Mouse (Mus musculus) MEL (cell line): ENCODE measurements at regions not wholly inside any gene's neighbourhood (a gene's known extent, or its start where the extent isn't known, plus 50 kb on each side); places are given as distances from the start of the nearest gene placed in this dataset.

ENCODE experiments used
- DNase-seq: peaks from one replicate; pipeline ENCODE4 v3.0.0; 2011; ENCODE audit warnings: low read depth, low spot score
- H3K27ac ChIP-seq: 2 replicates; pipeline ENCODE4 v1.5.1; 2012; ENCODE audit warnings: low read depth, mild to moderate bottlenecking, control low read depth, low read length, moderate library complexity; ENCODE audit not compliant: control insufficient read depth
- H3K27me3 ChIP-seq, 2 experiments: fragments of 150-350 bp in 1 of 2; sonication (generic) in 1 of 2; 2 replicates each; pipeline ENCODE4 v1.6.1; 2012; ENCODE audit warnings: low read length in 2 of 2, mild to moderate bottlenecking in 2 of 2, improper control_type of control experiment in 1 of 2, moderate library complexity in 1 of 2; ENCODE audit not compliant: insufficient read depth in 2 of 2, control insufficient read depth in 1 of 2
- H3K36me3 ChIP-seq, 2 experiments: 2 replicates each; pipeline ENCODE4 v1.6.1; 2012 to 2014; ENCODE audit warnings: low read length in 2 of 2, improper control_type of control experiment in 1 of 2, inconsistent platforms in 1 of 2, mild to moderate bottlenecking in 1 of 2; ENCODE audit not compliant: insufficient read depth in 2 of 2, control insufficient read depth in 1 of 2
- H3K4me1 ChIP-seq, 2 experiments: fragments of 150-350 bp in 1 of 2; sonication (generic) in 1 of 2; 2 replicates each; pipeline ENCODE4 v1.6.1; 2012; ENCODE audit warnings: low read length in 2 of 2, improper control_type of control experiment in 1 of 2, mild to moderate bottlenecking in 1 of 2; ENCODE audit not compliant: insufficient read depth in 2 of 2, control insufficient read depth in 1 of 2
- H3K4me3 ChIP-seq, 2 experiments: fragments of 150-350 bp in 1 of 2; sonication (generic) in 1 of 2; 2 replicates each; pipeline ENCODE4 v1.5.1; 2012; ENCODE audit warnings: low read depth in 2 of 2, low read length in 2 of 2, mild to moderate bottlenecking in 2 of 2, moderate library complexity in 2 of 2, control low read depth in 1 of 2, improper control_type of control experiment in 1 of 2; ENCODE audit not compliant: control insufficient read depth in 1 of 2, insufficient read depth in 1 of 2
- H3K79me2 ChIP-seq: 2 replicates; pipeline ENCODE4 v1.6.1; 2012; ENCODE audit warnings: mild to moderate bottlenecking, low read length, moderate library complexity; ENCODE audit not compliant: control insufficient read depth, poor library complexity, insufficient read depth
- H3K9ac ChIP-seq: 2 replicates; pipeline ENCODE4 v1.6.1; 2012; ENCODE audit warnings: low read depth, mild to moderate bottlenecking, control low read depth, low read length, moderate library complexity; ENCODE audit not compliant: control insufficient read depth, poor library complexity, severe bottlenecking
- H3K9me3 ChIP-seq: fragments of 150-350 bp; sonication (generic); replicated peaks from 2 replicates; pipeline ENCODE4 v1.6.1; 2012; ENCODE audit warnings: mild to moderate bottlenecking, low read length, improper control_type of control experiment, moderate library complexity; ENCODE audit not compliant: insufficient read depth
- CHD1 ChIP-seq: IDR thresholded peaks from 2 replicates; pipeline ENCODE4 v1.6.1; 2012; ENCODE audit warnings: low read depth, mild to moderate bottlenecking, inconsistent platforms, low read length, improper control_type of control experiment
- GABPA ChIP-seq: IDR thresholded peaks from 2 replicates; pipeline ENCODE4 v1.6.1; 2012; ENCODE audit warnings: low read depth, mild to moderate bottlenecking, inconsistent platforms, low read length, improper control_type of control experiment, moderate library complexity
- GATA1 ChIP-seq: IDR thresholded peaks from 2 replicates; pipeline ENCODE4 v1.6.1; 2011; ENCODE audit warnings: low read depth, low read length, improper control_type of control experiment
- JUND ChIP-seq: IDR thresholded peaks from 2 replicates; pipeline ENCODE4 v1.6.1; 2011; ENCODE audit warnings: low read depth, mild to moderate bottlenecking, improper control_type of control experiment, low read length
- KAT2A ChIP-seq: conservative IDR thresholded peaks from 2 replicates; pipeline ENCODE4 v1.6.1; 2012; ENCODE audit warnings: low read depth, low read length, improper control_type of control experiment, inconsistent platforms
- MAFK ChIP-seq: IDR thresholded peaks from 2 replicates; pipeline ENCODE4 v1.6.1; 2011; ENCODE audit warnings: low read depth, mild to moderate bottlenecking, low read length, improper control_type of control experiment, borderline replicate concordance
- MAX ChIP-seq: IDR thresholded peaks from 2 replicates; pipeline ENCODE4 v1.6.1; 2011; ENCODE audit warnings: low read length, improper control_type of control experiment
- MEF2A ChIP-seq: IDR thresholded peaks from 2 replicates; pipeline ENCODE4 v1.6.1; 2014; ENCODE audit warnings: low read depth, mild to moderate bottlenecking, inconsistent platforms, low read length, improper control_type of control experiment; ENCODE audit not compliant: poor library complexity, insufficient replicate concordance, severe bottlenecking; ENCODE audit errors: extremely low read depth
- MYB ChIP-seq: IDR thresholded peaks from 2 replicates; pipeline ENCODE4 v1.6.1; 2011; ENCODE audit warnings: mild to moderate bottlenecking, low read depth, low read length, improper control_type of control experiment
- MYC ChIP-seq: IDR thresholded peaks from 2 replicates; pipeline ENCODE4 v1.6.1; 2011; ENCODE audit warnings: low read depth, mild to moderate bottlenecking, low read length, improper control_type of control experiment, moderate library complexity
- POLR2A ChIP-seq, 2 experiments: IDR thresholded peaks; 2 replicates each; pipeline ENCODE4 v1.6.1; 2011 to 2012; ENCODE audit warnings: low read length in 2 of 2, mild to moderate bottlenecking in 2 of 2, control low read depth in 1 of 2, improper control_type of control experiment in 1 of 2, low read depth in 1 of 2, moderate library complexity in 1 of 2; ENCODE audit not compliant: control insufficient read depth in 1 of 2, insufficient read depth in 1 of 2, poor library complexity in 1 of 2
- POLR2AphosphoS2 ChIP-seq: IDR thresholded peaks from 2 replicates; pipeline ENCODE4 v1.6.1; 2011; ENCODE audit warnings: low read length, improper control_type of control experiment
- SMC3 ChIP-seq: IDR thresholded peaks from 2 replicates; pipeline ENCODE4 v1.6.1; 2011; ENCODE audit warnings: low read depth, low read length, improper control_type of control experiment
- UBTF ChIP-seq: IDR thresholded peaks from 2 replicates; pipeline ENCODE4 v1.6.1; 2012; ENCODE audit warnings: low read depth, mild to moderate bottlenecking, inconsistent platforms, low read length, improper control_type of control experiment, moderate library complexity, borderline replicate concordance; ENCODE audit not compliant: insufficient read depth
- ZKSCAN1 ChIP-seq: IDR thresholded peaks from 2 replicates; pipeline ENCODE4 v1.6.1; 2012; ENCODE audit warnings: low read depth, mild to moderate bottlenecking, inconsistent platforms, low read length, improper control_type of control experiment, moderate library complexity
- ZNF384 ChIP-seq: IDR thresholded peaks from 2 replicates; pipeline ENCODE4 v1.6.1; 2012; ENCODE audit warnings: low read depth, mild to moderate bottlenecking, inconsistent platforms, low read length, improper control_type of control experiment

DNA sequence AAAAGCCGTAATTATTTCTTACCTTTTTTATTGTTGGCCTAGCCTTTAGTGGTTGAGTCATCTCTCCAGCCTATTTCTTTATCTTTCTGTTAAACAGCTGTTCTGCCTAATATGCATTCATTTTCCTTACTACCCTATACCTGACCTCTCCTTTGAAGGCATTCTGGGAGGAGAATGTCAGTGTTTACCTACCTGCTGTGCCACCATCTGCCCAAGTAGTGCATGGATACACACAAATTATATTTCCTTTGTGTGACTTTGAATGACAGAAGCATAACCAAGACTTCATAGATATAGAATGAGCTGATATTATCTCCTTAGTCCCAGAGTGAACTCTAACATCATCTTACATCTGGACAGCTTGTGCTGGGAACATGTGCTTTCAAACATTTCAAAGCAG, 293.5 kb upstream of the Tom1l1 start:
- H3K27ac ChIP-seq = no peak overlapping the region
- H3K9ac ChIP-seq = no peak overlapping the region
- no peaks in the 10 kb centered on the region for H3K79me2 ChIP-seq
- no peak for DNase-seq
- no peaks in the 10 kb centered on the region for H3K36me3 ChIP-seq
- no peaks in the 10 kb centered on the region for H3K27me3 ChIP-seq
- H3K9me3 ChIP-seq = no peaks in the 10 kb centered on the region
- no peak overlapping the region for H3K4me3 ChIP-seq
- H3K4me1 ChIP-seq = no peaks in the 10 kb centered on the region
- TF ChIP-seq KAT2A (no peak), CHD1 (no peak), POLR2AphosphoS2 (no peak), ZKSCAN1 (no peak), POLR2A (IDR thresholded peaks at IDR 0.05; ENCODE audit: control insufficient read depth in 1 of 2, insufficient read depth in 1 of 2, low read depth in 1 of 2, low read length in 2 of 2, poor library complexity in 1 of 2) (no peak), JUND (no peak), MYB (no peak), SMC3 (no peak), ZNF384 (no peak), UBTF (no peak)

DNA sequence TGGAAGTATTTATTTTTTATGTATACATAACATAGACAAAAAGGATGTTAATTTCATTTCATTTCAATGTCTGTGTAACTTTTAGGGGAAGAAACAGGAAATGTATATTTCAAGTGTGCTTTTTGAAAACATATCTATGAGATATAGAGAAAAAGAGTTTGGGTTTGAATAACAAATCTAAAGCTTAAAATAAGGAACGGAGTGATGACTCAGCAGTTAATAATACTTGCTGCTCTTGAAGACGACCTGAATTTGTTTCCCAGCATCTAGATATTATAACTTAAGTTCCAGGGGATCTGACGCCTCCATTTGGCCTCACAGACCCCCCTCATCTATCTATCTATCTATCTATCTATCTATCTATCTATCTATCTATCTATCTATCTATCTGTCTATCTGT, 290.1 kb upstream of the Tom1l1 start:
- H3K9me3 ChIP-seq = no peaks in the 10 kb centered on the region
- H3K4me1 ChIP-seq = no peaks in the 10 kb centered on the region
- no peaks in the 10 kb centered on the region for H3K36me3 ChIP-seq
- H3K27ac ChIP-seq = no peak overlapping the region
- 0 out of 2 replicates have a peak, but pooled peaks have one; percentile 29 for TF ChIP-seq MAFK
- no peak for TF ChIP-seq CHD1
- no peak overlapping the region for H3K9ac ChIP-seq
- no peaks in the 10 kb centered on the region for H3K27me3 ChIP-seq
- DNase-seq = no peak
- H3K79me2 ChIP-seq = no peaks in the 10 kb centered on the region
- H3K4me3 ChIP-seq = no peak overlapping the region

DNA sequence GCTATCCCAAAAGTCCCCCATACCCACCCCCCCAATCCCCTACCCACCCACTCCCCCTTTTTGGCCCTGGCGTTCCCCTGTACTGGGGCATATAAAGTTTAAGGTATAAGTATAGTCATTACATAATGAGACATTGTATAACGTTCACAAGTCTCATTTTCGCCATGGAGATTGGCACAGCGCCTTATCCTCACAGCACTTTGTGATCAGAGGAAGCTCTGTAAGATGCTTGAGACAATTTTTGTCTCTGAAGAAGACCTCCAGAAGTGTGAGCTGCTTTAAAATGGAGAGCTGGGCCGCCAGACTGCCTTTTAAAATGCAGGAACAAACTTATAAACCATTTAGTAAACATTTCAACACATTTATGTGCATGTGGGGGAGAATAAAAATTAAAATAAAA, 252.9 kb upstream of the Tom1l1 start:
- Histone ChIP-seq H3K79me2 (no peaks in the 10 kb centered on the region), H3K9me3 (no peaks in the 10 kb centered on the region), H3K36me3 (no peaks in the 10 kb centered on the region), H3K4me1 (no peaks in the 10 kb centered on the region), H3K27ac (no peak overlapping the region), H3K27me3 (no peaks in the 10 kb centered on the region; a peak in 1 of 4 replicates)
- TF ChIP-seq MEF2A (no peak), MAX (no peak), GATA1 (no peak), SMC3 (no peak), KAT2A (no peak), ZKSCAN1 (no peak), MYC (no peak), MYB (no peak), GABPA (no peak)
- TF ChIP-seq, all 39 proteins: peak for 0
- H3K9ac ChIP-seq = no peak overlapping the region
- no peak overlapping the region for H3K4me3 ChIP-seq
- DNase-seq = no peak
